Mouse (Mus musculus): ENCODE results near the gene Rab22a. TPM values are rescaled to one million over a fixed set of nuclear protein-coding genes. Genes with fewer than 3 reads are reported as not detected.

Gene Rab22a
- polyA plus RNA-seq, 1 experiment from 2014 or later = 38.2 TPM

DNA sequence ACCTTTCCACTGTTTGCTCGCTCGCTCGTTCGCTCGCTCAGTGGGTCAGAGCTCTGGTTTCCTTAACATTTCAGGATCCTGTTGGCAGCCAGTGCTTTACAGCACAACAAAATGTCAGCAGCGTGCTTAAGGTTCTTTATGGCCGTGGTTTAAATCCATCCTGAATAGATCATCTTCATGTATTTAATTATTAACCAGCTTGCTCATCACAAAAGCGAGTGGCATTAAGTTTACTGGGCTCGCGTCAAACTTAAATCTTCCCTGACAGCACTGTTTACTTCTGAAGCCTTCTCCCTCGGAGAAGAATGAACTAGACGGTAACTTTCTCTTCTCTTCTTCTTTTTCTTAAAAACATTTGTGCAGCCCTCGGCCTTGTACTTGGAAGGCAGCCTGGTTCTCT is 82.5 kb downstream of the Rab22a start:
- Histone ChIP-seq H3K27ac (ENCODE audit: low read depth, low read length) (no peak overlapping the region), H3K9me3 (ENCODE audit: control insufficient read depth, low read length) (no peaks in the 10 kb centered on the region; the same call in 1 of the 2 replicates), H3K27me3 (ENCODE audit: control insufficient read depth, insufficient read depth, low read length) (no peaks in the 10 kb centered on the region), H3K4me3 (ENCODE audit: low read depth, low read length) (no peak overlapping the region), H3K4me1 (ENCODE audit: control insufficient read depth, insufficient read depth, low read length) (peaks cover 8% of the 10 kb centered on the region), H3K36me3 (ENCODE audit: control insufficient read depth, insufficient read depth, low read length) (no peaks in the 10 kb centered on the region), H3K4me2 (no peak overlapping the region), H3K9ac (ENCODE audit: low read length) (no peak overlapping the region)
- 90% methylated on average over 13 of the region's 13 CpGs for WGBS
- peak; percentile 41 for DNase-seq (ENCODE audit: low spot score, missing footprints)
- no peak for ATAC-seq (ENCODE audit: low FRiP score)

DNA sequence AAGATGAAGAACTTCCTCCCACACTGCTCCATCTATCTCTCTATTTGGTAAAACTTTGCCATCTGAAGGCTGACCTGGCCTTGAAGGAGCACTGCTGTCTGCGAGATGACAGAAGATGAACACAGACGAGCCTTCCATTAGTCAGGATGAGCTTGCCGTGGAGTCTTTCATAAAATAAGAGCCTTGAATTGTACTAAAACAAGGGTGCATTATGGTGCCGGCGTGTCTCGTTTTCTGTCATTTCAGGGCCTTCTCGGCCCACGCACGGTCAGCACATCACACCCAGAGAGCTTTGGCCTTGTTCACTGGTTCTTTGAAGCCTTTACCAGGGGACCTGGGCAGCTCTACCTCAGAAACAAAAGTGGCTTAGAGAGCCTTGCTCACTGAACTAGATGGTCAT is 83.2 kb downstream of the Rab22a start:
- no peak overlapping the region for H3K27ac ChIP-seq (ENCODE audit: low read depth, low read length)
- WGBS = 91% methylated on average over 9 of the region's 9 CpGs
- ATAC-seq (ENCODE audit: low FRiP score) = no peak
- no peak overlapping the region for H3K4me2 ChIP-seq
- peaks cover 8% of the 10 kb centered on the region for H3K4me1 ChIP-seq (ENCODE audit: control insufficient read depth, insufficient read depth, low read length)
- H3K36me3 ChIP-seq (ENCODE audit: control insufficient read depth, insufficient read depth, low read length) = no peaks in the 10 kb centered on the region
- H3K9ac ChIP-seq (ENCODE audit: low read length) = no peak overlapping the region
- DNase-seq (ENCODE audit: low spot score, missing footprints) = peak; percentile 77
- no peaks in the 10 kb centered on the region for H3K27me3 ChIP-seq (ENCODE audit: control insufficient read depth, insufficient read depth, low read length)
- H3K4me3 ChIP-seq (ENCODE audit: low read depth, low read length) = no peak overlapping the region
- no peaks in the 10 kb centered on the region; the same call in 1 of the 2 replicates for H3K9me3 ChIP-seq (ENCODE audit: control insufficient read depth, low read length)

DNA sequence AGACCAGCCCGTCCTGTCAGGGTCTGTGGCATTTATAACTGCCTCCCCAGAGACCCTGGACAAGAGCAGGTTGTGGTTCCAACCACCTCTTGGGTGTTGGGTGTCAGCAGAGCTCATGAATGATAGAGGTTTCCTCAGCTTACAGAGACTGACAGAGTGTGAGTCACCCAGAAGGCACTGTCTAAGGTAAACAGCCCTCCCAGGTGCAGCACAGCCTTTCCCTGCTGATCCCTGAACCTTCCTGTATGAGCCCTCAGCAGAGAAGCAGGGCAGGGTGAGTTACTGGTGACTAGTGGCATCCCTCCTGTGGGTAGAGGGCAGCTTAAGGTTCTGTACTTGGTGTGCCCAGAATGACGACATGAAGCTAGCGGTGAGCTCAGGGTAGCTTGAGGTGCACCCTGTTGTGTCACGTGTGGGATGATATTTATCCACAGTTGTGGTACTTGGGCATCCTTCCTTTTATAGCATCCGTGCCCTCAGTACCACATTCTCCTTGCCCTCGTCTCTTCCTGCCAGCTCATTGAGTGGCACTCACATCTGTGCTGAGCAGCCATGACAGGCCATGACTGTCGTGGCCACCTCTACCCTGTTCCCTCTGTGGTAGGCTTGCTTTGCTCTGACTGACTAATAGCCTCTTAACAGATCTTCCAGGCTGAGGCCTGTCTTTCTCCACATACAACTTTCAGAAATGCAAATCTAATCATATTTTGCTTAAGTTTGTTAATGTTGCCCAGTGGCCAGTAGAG is 84.7 kb downstream of the Rab22a start:
- Histone ChIP-seq H3K27me3 (ENCODE audit: control insufficient read depth, insufficient read depth, low read length) (no peaks in the 10 kb centered on the region), H3K4me3 (ENCODE audit: low read depth, low read length) (no peak overlapping the region), H3K27ac (ENCODE audit: low read depth, low read length) (no peak overlapping the region), H3K9ac (ENCODE audit: low read length) (no peak overlapping the region), H3K4me2 (no peak overlapping the region), H3K9me3 (ENCODE audit: control insufficient read depth, low read length) (no peaks in the 10 kb centered on the region; the same call in 1 of the 2 replicates), H3K36me3 (ENCODE audit: control insufficient read depth, insufficient read depth, low read length) (no peaks in the 10 kb centered on the region), H3K4me1 (ENCODE audit: control insufficient read depth, insufficient read depth, low read length) (no peaks in the 10 kb centered on the region)
- 92% methylated on average over 7 of the region's 7 CpGs for WGBS
- DNase-seq (ENCODE audit: low spot score, missing footprints) = no peak
- ATAC-seq (ENCODE audit: low FRiP score) = no peak

- no peaks in the 10 kb centered on the region; the same call in 1 of the 2 replicates for H3K9me3 ChIP-seq (ENCODE audit: control insufficient read depth, low read length)
- ATAC-seq (ENCODE audit: low FRiP score) (no peak), DNase-seq (ENCODE audit: low spot score, missing footprints) (no peak)
- no peaks in the 10 kb centered on the region for H3K27me3 ChIP-seq (ENCODE audit: control insufficient read depth, insufficient read depth, low read length)
- H3K36me3 ChIP-seq (ENCODE audit: control insufficient read depth, insufficient read depth, low read length) = no peaks in the 10 kb centered on the region
- no peak overlapping the region for H3K4me2 ChIP-seq
- H3K4me1 ChIP-seq (ENCODE audit: control insufficient read depth, insufficient read depth, low read length) = no peaks in the 10 kb centered on the region
- WGBS = 100% methylated on average over 2 of the region's 2 CpGs
- H3K4me3 ChIP-seq (ENCODE audit: low read depth, low read length) = no peak overlapping the region
- no peak overlapping the region for H3K9ac ChIP-seq (ENCODE audit: low read length)
- H3K27ac ChIP-seq (ENCODE audit: low read depth, low read length) = no peak overlapping the region
These were observed 89.5 kb downstream of the Rab22a start for GRCm38 (mm10) chr2:173748961-173749659.

DNA sequence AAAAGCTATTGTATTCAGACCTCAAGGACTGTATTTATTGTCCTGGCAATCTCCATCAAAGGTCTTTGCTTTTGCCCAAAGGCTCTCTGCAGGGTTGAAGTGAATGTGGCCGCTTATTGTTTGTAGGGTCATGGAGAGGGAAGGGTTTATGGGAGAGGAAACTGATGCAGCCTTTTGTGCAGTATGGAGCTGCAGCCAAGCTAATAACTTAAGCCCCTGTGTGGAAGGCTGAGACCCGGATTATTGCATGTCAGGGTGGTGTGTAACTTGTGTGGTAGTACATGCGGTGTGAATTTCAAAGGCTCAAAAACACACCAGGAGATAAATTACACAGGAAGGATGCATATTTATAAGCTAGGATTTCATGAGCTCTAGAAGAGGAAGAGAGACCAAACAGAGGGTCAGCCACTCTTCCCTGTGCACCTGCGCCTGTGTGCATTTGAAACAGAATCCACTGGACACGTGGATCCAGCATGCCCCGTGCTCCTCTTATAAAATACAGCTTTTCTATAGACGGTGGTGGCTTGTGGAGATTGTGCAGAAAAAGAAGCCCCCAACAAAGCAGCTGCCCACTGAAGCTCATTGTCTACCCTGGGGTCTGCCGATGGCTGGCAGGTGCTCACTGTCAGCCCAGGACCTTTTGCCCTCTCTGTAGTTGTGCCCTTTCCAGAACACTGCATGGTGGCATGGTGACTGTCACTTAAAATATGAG is 96.0 kb downstream of the Rab22a start:
- Histone ChIP-seq H3K27me3 (ENCODE audit: control insufficient read depth, insufficient read depth, low read length) (no peaks in the 10 kb centered on the region), H3K36me3 (ENCODE audit: control insufficient read depth, insufficient read depth, low read length) (no peaks in the 10 kb centered on the region), H3K27ac (ENCODE audit: low read depth, low read length) (peak overlapping the region; percentile 40; the same call in 1 of the 2 replicates), H3K4me3 (ENCODE audit: low read depth, low read length) (no peak overlapping the region), H3K9ac (ENCODE audit: low read length) (no peak overlapping the region), H3K4me1 (ENCODE audit: control insufficient read depth, insufficient read depth, low read length) (peaks cover 9% of the 10 kb centered on the region), H3K9me3 (ENCODE audit: control insufficient read depth, low read length) (no peaks in the 10 kb centered on the region), H3K4me2 (no peak overlapping the region)
- ATAC-seq (ENCODE audit: low FRiP score) (peak; percentile 78), DNase-seq (ENCODE audit: low spot score, missing footprints) (peak; percentile 83)
- 45% methylated on average over 8 of the region's 8 CpGs for WGBS

Small RNA genes within 50 kb of the gene (microRNA-seq; reads per million reads assigned to microRNA genes)
- gene Mir6340 = not detected

Other genes starting within 250 kb of the Rab22a start
- gene 1700021F07Rik, start 137.2 kb upstream of the Rab22a start, polyA plus RNA-seq (2014; fragmentation: Nextera tagmentation; extraction: Ambion mirVana) = not detected in 2 replicates
- not detected in 2 replicates for gene Ankrd60, start 81.4 kb upstream of the Rab22a start, polyA plus RNA-seq (2014; fragmentation: Nextera tagmentation; extraction: Ambion mirVana)
- not detected in 2 replicates for gene 1700010B08Rik, start 59.7 kb downstream of the Rab22a start, polyA plus RNA-seq (2014; fragmentation: Nextera tagmentation; extraction: Ambion mirVana)
- 13.7 and 13.8 TPM in 2 replicates for gene Vapb, start 77.8 kb downstream of the Rab22a start, polyA plus RNA-seq (2014; fragmentation: Nextera tagmentation; extraction: Ambion mirVana)